Mouse (Mus musculus) lung, postnatal 10 days (tissue): Measurements from ENCODE around the gene Pygo1.
A peak's percentile ranks its signal among the peaks of the same experiment; 100 is the strongest.

Source experiments
- DNase-seq: peaks from one replicate; pipeline ENCODE4 v3.0.0; 2021

Gene Pygo1

DNA sequence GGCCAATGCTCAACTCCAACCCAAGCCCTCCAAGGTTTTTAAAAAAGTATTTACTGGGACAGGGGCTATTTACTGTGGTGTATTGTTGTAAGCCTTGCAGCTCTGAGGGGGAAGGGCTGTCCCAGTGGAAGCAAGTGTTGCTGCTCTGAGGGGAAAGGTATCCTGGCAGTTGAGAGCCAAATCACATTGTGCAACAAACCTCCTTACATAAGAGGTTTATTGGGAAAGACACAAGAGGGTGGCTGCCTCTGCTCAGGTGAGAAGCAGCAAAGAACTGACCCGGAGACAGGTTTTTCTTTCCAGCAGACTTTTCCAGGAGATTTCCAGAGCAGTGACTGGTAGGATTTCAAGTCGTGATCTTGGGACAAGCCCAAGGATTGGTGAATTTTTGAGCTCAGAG, 10.9 kb downstream of the Pygo1 start:
- DNase-seq = peak; percentile 49

- no peak for DNase-seq
Measured at GRCm38 (mm10) chr9:72943424-72943823, 18.0 kb downstream of the Pygo1 start.

DNA sequence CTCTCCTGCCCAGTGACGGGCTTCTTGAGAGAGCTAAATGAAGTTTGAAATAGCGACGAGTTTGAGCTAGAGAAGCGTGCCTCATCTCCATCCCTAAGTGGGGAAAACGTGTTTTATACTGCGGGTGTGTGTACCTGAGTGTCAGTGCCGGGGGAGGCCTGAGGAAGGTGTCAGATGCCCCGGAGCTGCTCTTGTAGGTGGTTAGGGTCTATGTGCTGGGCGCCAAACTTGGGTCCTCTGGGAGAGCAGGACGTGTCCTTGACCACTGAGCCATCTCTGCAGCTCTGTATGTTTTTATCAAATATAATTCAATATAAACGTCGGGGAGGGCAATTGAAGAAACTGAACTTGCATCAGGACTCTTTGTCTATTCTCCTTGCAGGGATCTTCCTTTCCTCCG, 18.8 kb downstream of the Pygo1 start:
- no peak for DNase-seq

- DNase-seq = no peak
Measured at GRCm38 (mm10) chr9:72947010-72947409, 21.6 kb downstream of the Pygo1 start.

DNA sequence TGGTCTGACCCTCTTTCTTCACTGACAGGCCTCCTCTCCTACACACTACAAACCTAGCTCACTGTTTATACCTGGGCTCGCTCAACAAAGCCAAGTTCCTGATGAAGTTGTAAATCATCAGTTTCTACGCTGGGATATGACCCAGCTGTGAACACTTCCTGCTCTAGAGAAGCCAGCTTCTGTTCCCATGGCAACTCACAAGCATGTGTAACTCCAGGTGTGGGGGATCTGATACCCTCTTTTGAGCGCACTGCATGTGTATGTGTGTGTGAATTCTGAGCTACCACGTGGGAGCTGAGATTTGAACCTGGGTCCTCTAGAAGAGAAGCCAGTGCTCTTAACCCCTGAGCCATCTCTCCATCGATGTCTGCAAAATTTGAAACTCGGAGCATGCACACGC, 24.1 kb downstream of the Pygo1 start:
- DNase-seq = no peak

- DNase-seq = peak; percentile 42
Measured at GRCm38 (mm10) chr9:72954746-72955145, 29.3 kb downstream of the Pygo1 start.

DNA sequence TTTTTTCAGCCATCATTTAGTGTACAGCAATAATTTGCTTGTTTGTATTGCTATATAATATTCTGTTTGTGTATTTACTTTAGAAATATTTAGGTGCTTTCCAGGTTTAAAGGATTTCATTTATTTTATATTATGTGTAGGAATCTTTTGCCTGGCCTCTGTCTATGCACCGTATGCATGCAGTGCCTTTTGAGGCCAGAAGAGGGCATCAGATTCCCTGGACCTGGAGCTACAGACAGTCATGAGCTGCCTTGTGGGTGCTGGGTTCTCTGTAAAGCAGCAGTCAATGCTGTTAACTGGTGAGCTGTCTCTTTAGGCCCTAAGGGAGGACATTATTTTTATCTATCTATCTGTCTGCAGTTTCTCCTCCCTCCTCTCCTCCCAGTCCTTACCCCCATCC, 30.1 kb downstream of the Pygo1 start:
- DNase-seq = peak; percentile 63

- peak; percentile 92 for DNase-seq
Measured at GRCm38 (mm10) chr9:72958521-72959450, 33.3 kb downstream of the Pygo1 start, which contains the start of the genes Dyx1c1 and Gm44503. Dyx1c1 (plus strand) TSS chr9:72958785. Gm44503 (plus strand) TSS chr9:72958852.

GRCm38 (mm10) chr9:72961346-72961745, 35.9 kb downstream of the Pygo1 start:
- DNase-seq = no peak

GRCm38 (mm10) chr9:72961959-72962358, 36.5 kb downstream of the Pygo1 start:
- no peak for DNase-seq

- DNase-seq = peak; percentile 73
Measured at GRCm38 (mm10) chr9:72968349-72969061, 43.1 kb downstream of the Pygo1 start.

DNA sequence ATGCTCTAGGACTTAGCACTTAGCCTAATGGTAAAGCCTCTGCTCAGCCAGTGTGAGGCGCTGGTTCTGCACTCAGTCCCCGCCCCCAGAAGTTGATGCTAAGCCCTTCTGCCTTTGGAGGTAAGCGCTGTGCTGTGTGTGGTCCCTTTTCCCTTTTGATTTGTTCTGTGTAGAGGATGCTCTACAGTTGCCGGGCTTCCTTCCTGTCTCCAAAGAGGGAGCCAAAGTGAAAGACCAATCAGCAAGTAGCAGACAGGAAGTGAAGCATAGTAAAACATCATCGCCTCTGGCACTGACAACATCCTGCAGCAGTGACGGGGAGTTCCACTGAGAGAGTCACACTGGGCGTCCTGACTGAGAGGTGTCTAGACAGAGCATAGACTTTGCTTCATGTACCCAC, 44.4 kb downstream of the Pygo1 start:
- DNase-seq = peak; percentile 54

GRCm38 (mm10) chr9:72972435-72972834, 47.0 kb downstream of the Pygo1 start:
- DNase-seq = no peak

DNA sequence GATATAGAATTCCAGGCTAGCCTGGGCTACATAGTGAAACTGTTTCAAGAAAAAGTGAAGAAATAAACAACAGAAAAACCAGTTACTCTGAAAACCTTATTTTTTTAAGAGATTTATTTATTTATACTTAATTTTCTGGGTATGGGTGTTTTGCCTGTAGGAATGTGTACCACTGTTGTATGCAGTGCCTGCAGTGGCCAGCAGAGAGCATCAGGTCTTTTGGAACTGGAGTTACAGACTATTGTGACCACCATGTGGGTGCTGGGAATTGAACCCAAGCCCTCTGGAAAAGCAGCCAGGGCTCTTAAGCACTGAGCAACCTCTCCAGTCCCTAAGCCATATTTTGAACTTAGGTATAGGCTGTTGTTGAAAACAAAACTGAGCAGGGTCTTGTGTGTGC, 47.5 kb downstream of the Pygo1 start:
- no peak for DNase-seq

GRCm38 (mm10) chr9:72974734-72975133, 49.3 kb downstream of the Pygo1 start:
- no peak for DNase-seq

DNA sequence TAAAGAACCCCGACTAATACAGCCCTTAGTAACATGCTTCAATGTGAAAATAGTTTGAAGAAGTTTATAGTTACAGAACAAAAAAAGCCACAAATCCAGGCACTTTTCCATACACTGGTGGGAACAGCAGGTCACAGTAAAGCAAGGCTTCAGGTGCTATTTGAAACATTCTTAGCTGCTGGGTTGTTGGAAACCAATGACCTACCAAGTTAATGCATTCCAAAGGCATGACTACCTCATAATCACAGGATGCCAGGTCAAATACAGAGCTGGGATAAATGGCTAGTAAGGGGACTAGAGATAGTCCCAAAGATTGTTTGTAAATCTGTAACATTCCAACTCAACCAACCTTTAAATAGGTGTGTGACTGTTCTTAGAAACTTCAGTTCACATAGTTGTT, 49.8 kb downstream of the Pygo1 start:
- DNase-seq = no peak

- DNase-seq = no peak
Measured at GRCm38 (mm10) chr9:72983066-72983465, 57.6 kb downstream of the Pygo1 start.

GRCm38 (mm10) chr9:72985250-72986220, 60.1 kb downstream of the Pygo1 start, which contains the start of the genes Ccpg1os and Ccpg1:
Ccpg1os (minus strand) TSS chr9:72985382.
Ccpg1 (plus strand) TSS chr9:72985429.
- DNase-seq = peak; percentile 98

DNA sequence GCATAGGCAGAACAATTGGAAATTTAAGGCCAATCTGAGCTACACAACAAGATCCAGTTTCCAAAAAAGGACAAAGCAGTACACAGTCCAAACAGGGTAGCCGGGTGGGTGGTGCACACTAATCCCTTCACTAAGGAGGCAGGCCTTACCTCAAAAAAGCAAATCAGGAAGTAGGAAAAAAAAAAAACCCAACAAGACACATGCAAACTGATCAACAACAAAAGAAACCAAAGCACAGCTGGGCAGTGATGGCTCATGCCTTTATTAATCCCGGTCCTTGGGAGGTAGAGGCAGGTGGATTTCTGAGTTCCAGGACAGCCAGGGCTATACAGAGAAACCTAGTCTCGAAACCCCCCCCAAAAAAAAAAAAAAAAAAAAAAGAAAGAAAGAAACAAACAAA, 62.3 kb downstream of the Pygo1 start:
- DNase-seq = no peak

GRCm38 (mm10) chr9:72988706-72989105, 63.3 kb downstream of the Pygo1 start:
- no peak for DNase-seq

DNA sequence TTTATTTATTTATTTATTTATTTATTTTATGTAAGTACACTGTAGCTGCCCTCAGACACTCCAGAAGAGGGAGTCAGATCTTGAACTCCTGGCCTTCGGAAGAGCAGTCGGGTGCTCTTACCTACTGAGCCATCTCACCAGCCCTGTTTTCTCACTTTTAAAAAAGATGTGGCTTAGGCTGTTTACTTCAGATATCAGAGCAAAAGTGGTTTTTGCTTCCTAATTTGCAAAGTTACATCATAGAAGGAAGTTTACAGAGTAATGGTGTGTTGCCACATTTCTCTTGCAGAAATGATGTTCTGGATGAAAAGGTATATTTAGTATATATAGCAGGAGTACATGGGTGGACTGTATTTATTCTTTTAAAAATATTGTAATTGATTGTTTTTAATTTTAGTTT, 66.0 kb downstream of the Pygo1 start:
- DNase-seq = no peak

DNA sequence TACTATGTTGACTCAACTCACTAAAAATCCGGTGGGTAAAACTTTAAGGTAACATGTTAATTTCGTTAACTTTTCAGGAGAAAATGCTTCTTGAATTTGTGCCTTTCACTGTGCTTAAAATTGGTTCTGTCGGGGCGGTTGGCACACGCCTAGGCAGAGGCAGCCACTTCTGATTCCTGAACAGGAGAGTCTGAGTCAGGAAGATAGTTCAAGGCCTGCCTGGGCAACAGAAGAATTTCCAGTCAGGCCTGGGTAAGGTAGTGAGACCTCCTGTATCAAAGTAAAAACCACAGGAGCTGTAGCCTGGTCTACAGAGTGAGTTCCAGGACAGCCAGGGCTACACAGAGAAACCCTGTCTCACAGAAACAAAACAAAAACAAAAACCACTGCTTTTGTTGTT, 67.1 kb downstream of the Pygo1 start:
- no peak for DNase-seq

DNA sequence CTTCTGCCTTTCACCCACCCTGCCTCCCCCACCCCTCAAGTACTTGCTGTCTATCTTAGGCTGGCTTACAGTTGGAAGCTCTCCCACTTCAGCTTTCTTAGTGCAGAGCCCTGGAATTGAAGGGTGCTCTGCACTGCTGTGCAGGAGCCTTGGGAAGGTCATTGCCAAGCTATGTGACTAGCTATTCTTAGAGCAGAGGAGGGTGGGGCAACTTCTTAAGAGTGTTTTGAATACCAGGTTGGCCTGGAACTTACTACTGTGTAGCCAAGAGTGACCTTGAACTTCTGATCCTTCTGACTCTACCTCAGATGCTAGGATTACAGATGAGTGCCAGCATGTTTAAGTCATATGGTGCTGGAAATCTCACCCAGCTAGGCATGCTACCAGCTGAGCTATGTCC, 70.7 kb downstream of the Pygo1 start:
- DNase-seq = no peak
